Mouse (Mus musculus): ENCODE measurements around the gene Morf4l1.
"Not testable (repeated sequence)": the region's sequence is repeated elsewhere in the genome, so short reads cannot be mapped to it uniquely, and the experiment has no call there.

Morf4l1 gene

DNA sequence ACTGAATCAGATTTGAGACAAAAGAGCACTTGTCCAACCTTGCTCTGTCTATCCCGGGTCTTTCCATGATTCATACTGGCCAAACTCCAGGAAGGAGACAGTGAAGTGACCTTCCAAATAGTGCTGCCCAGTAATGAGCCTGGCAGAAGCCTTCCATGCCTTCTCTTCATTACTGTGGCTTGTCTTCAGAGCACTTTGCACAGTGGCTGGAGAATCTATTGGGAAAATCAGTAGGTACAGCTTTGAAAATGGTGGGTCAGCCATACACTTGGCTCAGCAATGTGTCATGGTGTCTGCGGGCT is 54.0 kb downstream of the Morf4l1 start:
- no peak for DNase-seq (ENCODE audit: low read depth, low spot score)

DNA sequence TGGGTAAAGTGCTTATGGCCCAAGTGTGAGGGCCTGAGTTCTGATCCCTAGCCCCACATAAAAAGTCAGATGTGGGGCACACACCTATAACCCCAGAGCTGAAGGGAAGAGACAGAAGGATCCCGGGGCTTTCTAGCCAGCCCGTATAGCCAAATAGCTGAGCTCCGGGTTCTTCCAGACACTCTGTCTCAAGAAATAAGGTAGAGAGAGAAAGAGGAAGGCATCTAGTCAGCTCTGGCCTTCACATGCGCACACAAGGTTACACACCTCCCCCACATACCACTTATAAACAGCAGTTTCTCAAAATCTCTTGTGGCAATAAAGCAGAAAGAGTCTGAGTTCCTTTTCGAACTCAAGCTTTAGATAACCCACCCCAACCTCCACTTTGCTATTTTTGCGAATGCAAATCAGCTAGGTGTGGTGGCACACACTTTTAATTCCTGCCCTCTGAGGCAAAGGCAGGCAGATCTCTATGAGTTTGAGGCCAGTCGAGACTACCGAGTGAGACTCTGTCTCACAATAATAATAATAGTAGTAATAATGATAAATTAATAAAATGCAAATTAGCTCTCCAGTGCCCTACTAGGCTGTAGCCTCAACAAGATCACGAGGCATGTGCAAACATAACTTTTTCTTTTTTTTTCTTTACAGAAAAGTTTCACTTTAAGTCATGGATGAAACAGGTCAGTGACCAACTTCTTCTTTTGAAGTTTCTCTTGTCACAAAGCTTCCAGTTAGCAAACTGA is 54.6 kb downstream of the Morf4l1 start:
- DNase-seq (ENCODE audit: low read depth, low spot score), result no peak

DNA sequence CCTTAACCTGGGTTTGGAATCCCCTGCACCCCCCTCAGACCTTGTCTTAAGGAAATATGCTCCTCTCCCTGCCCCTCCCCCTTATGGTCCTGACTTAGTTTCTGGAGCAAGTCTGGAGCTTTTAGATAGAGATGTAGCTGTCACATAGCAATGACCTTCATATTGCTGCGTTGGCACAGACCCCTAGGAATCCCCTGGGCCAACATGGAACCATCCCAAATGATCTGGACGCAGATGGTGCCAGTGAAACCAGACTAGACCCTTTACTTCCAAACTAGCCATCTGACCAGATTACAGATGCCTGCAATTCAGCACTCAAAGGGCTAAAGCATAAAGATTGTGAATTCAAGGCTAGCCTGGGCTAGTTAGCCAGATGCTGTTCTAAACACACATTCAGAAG is 57.9 kb downstream of the Morf4l1 start:
- no peak for DNase-seq (ENCODE audit: low read depth, low spot score)

DNA sequence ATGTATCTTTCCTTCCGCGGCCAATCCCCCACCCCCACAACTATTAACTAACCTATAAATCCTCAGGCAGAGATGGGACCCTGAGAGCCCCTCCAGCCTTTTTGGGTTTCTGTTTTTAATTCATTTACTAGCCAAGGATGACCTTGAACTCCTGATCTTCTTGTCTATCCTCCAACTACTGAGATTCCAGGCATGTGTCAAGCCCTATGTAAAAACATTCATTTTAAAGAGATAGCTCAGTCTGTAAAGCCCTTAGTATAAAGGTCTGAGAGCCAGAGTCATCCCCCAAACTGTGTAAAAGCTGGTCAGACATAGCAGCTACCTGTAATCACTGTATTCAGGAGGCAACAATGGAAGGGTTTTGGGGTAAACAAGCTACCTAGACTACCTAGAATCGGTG is 58.7 kb downstream of the Morf4l1 start:
- DNase-seq (ENCODE audit: low read depth, low spot score), result no peak

DNA sequence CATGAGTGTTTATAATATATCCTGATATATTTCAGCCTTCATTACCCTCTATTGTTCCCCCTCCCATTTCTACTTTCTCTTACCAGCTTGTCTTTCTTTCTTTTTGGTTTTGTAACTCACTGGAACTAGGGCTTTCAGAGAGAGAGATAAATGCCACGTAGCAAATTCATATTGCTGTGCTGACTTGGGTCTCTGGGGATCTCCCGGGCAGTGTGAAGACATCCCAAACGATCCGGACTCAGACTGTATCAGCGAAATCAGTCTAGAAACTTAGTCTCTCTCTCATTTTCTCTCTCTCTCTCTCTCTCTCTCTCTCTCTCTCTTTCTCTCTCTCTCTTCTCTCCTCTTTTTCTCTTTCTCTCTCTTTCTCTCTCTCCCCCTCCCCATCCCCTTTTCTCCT is 59.2 kb downstream of the Morf4l1 start:
- DNase-seq (ENCODE audit: low read depth, low spot score), result no peak

DNA sequence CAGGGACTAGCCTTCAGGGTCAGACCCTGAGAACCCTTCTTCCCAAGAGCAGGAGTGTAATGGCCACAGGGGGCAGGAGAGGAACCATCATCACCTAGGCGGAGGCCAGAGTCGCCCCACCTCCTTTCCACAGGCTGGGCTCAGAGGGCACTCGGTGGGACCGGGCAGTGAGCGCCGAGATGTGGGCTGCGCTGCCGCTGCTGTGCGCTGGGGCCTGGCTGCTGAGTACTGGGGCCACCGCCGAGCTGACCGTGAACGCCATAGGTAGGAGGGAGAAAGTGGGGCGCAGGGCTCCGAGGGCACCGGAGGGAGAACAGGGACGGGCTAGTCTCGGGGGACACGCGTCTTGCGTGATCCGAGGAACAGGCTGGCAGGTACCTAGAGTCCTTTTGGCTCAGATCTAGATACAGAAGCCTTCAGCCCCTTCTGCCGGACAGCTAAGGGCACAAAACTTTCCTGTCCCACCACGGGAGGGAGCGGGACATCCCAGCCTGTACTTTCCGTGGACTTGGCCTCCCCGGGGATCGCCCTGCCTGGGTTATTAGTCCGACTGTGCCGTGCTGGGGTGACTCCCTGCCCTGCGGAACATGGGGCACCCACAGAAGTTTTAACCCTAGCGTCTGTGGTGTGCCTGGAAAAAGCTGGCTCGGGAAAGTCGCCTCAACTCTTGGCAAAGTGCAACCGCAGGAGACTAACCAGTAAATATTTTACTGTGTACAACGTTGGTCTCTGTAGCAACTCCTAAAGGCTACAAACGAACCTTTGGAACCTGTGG is 60.0 kb downstream of the Morf4l1 start:
- DNase-seq (ENCODE audit: low read depth, low spot score), result peak; percentile 36

DNA sequence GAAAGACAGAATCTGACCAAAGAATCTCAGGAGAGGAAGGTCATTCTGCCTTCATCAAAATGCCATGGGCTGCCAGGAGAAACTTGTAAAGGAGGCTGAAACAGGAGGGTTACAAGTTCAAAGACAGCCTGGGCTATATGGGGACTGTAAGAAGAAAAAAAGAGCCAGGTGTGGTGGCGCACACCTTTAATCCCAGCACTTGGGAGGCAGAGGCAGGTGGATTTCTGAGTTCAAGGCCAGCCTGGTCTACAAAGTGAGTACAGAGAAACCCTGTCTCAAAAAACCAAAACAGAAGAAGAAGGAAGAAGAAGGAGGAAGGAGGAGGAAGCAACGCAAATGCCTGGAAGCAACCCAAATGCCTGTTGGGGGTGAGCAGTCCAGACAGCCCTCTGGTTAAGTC is 60.7 kb downstream of the Morf4l1 start, which contains the start of gene Ctsh:
Ctsh (plus strand) TSS at position 301 of the 400 bp plus-strand sequence.
- no peak for DNase-seq (ENCODE audit: low read depth, low spot score)

DNA sequence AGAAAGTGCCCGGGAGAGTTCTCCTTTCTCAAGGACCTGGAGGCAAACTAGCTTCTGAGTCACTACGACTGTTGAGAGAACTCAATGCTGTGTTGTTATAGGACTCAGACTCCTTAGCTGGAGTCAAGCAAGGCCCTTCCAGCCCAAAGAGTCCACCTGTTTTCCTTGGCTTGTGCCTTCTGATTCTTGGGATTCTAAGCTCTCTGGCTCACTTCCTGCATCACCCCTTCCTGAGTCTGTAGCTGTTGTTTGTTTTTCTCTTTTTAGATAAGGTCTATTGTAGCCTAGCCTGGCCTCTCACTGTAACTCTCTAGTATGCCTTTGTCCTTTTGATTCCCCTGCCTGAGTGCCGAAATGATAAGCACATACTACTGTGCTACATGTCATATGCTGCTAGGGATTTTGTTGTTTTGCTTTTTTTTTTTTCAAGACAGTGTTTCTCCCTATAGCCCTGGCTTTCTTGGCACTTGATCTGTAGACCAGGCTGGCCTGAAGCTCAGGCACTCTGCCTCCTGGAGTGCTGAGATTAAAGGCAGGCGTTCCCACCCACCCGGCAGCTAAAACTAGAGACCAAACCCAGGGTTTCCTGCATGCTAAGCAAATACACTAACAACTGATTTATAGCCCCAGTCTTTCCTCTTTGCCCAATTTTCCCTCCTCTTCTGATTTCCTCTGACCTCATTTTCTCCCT is 66.5 kb downstream of the Morf4l1 start:
- DNase-seq (ENCODE audit: low read depth, low spot score), result no peak

DNA sequence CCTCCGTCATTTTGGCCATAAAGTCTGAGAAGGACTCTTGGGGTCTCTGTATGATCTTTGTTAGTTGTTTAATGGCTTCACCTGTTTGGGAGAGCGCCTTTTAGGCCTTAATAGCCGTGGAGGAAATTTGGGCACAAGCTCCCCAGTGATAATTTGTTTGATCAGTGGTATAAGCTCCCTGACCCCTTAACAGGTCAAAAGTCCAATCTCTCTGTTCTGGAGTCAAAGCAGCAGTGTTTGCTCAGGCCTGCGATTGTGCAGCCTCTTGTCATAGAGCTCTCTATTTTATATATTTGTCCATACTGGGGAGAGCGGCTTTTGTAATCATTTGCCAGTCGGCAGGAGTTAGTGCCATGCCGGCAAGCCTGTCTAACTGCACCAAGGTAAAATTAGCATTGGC is 69.4 kb downstream of the Morf4l1 start:
- DNase-seq (ENCODE audit: low read depth, low spot score), result no peak

DNA sequence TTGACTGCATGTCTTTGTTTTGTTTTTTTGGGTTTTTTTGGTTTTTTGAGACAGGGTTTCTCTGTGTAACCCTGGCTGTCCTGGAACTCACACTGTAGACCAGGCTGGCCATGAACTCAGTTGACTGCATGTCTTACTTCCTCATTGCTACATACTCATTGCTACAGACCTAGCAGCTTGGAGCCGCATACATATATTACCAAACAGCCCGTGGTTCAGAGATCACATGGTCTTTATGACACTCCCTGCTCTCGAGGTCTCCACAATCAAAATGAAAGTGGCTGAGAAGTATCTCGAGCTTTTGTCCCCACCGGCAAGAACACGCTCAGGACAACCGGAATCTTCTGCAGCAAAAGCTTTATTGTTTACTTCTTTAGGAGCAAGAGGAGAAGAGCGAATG is 71.7 kb downstream of the Morf4l1 start:
- not testable (repeated sequence) for DNase-seq (ENCODE audit: low read depth, low spot score)

Measured in embryo, embryonic 11.5 days (tissue).